Mouse (Mus musculus) left cerebral cortex, postnatal 36 days (tissue): ENCODE measurements around the gene D16Ertd472e. TPM values are rescaled to one million over a fixed set of nuclear protein-coding genes. Genes with fewer than 3 reads are reported as not detected.

Source experiments
- DNase-seq, 2 experiments: peaks; one replicate each; pipeline ENCODE4 v3.0.0; 2021 to 2022; ENCODE audit warnings: low spot score in 2 of 2, mixed read lengths in 1 of 2
- intact Hi-C: fragments of 180-260 bp; cut with DNase I; formaldehyde crosslinking; loops from one replicate; pipeline ENCODE4 v1.15.1; 2025
- total RNA-seq, 2 experiments: library from RNA; stranded (reverse); gene quantifications; 2 replicates each; pipeline ENCODE4 v1.2.3; 2021

D16Ertd472e gene
- total RNA-seq, 2 experiments from 2014 or later: 8.7 to 9.2 TPM

DNA sequence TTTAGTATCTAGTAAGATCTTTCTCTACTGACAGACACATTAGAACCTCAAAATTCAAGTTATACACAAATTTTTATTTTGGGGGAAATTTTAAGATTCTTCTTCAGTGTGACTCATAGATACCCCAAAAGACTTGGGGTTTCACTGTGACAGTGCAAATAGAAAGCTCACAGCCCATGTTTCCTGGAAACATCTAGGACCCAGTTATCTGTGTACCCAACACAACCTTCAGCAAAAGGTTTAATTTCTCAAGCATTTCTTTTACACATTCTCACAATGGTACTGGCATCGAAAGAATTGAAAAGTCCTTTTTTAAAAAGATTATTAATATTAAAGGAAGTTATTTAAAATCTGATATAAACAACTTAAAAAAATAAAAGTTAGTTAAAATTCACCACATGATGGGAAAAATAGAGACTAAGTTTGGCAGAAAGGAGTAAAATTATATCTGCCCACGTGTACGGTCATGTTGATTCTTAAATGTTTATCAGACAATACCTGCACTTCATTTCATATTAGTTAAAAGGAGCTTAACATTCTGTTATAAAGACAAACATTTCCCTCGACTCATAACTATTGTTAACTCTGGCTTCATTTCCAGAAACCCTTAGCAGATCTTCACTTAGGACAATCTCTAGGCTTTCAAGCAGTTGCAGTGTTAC is 1.2 kb downstream of the D16Ertd472e start:
- intact Hi-C loops: loop anchor here (5.0 kb wide), 2 partner anchors 62 to 198 kb away; partner anchors contain the start of gene Btg3

DNA sequence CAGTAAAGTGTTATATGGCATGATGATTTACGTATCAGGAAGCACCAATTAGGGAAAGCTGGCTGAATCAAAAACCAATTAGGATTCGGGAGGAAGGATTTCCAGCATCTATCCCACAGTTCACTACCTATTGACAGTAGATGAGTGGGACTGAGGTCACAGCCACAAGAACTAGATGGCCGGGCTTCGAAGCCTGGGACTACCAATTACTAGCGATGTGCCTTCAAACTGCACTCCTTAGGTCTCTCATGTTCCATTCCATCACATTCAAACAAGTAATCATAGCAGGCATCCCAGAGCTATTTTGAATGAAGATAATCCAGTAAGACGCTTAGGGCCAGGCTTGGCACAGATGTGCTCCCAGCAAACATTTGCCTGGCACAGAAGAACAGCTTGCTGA is 2.3 kb downstream of the D16Ertd472e start:
- no peak for DNase-seq
- intact Hi-C loops: no loop called here

More for the DNA sequence above, 1.2 kb downstream of the D16Ertd472e start:
- DNase-seq: no peak

DNA sequence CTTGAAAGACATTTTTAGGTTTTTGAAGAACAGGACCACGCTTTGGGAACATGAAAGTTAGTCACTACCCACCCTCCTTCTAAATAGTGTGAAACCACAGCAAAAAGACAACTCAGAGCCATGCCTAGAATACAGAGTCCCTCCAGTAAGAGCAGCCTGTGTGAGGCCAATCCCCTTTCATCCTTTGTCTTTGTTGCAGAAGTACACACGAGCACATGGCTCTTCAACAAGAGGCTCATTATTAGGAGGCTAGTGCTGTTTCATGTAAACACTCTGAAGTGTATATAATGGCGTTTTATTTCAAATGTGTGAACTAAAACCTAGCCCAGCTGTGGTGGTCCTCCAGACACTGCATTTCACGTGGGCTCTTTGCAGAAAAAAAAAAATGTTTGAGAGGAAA is 3.5 kb downstream of the D16Ertd472e start:
- no peak for DNase-seq
- intact Hi-C loops: no loop called here

DNA sequence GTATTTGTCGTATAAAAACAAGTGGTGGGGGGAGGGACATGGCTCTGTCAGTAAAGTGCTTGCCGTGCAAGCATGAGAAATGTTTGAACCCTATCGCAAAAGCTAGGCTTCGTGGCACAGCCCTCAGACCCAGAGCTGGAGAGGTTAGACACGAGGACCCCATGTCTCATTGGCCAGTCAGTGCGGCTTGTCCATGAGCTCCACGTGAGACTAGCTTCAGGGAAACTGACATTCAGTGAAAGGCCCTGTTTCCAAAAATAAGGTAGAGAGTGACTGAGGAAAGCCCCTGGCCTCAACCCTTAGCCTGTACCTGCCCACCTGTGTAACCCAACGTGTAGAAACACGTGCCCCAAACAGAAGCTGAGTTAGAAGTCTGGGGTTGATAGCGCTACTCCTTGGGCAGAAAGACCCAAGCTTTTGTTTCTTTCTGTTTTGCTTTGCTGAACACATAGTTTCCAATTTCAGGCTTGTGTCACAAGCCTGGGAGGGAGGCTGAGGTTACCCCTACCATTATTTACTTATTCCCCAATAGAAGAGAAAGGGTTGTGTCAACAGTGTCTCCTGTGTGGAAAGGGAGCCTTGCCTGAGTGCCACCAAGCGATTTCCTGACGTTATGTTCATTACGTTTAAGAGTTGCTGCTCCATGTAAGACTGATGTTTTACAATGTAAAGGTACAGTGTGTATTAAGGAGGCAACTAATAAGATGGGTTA is 12.2 kb downstream of the D16Ertd472e start:
- no peak for DNase-seq
- intact Hi-C loops: no loop called here

DNA sequence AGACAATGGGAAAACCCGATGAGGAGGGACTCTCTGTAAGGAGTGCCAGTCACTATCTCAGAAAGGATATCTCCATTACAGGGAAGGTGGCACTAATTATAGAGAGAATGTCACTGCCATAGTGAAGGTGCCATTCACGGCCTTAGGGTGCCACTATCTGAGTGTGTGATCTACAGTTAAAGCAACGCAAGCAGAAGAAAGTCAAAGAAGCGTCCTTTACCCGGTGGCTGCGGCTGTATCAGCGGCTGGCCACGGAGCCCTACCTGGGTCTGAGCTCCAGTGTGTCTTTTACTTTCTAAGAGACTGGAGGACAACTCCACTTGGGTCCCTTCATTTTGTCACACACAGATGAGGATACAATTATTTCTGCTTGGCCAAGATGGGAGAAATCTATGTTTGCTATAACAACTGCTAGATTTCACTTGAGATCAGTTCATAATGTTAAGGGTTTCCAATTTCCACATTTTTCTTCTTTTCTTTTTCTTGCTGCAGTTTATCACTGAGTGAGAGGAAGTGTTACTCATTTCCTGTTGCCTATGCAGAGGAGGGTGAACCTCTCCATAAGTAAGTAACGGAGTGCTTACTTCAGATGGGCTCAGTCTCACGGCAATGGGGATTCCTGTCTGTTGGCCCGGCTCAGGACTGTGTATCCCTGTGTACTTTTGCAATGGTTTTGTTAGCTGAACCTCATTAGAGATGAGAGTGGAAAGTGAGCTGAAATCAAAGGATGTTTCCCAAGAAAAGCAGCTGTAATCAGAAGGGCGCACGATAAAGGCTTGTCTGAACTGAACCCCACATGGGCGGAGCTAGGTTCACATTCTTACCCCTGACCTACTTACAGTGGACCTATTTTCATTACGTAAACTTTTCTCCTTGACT is 13.2 kb downstream of the D16Ertd472e start:
- intact Hi-C loops: no loop called here
- no peak for DNase-seq

DNA sequence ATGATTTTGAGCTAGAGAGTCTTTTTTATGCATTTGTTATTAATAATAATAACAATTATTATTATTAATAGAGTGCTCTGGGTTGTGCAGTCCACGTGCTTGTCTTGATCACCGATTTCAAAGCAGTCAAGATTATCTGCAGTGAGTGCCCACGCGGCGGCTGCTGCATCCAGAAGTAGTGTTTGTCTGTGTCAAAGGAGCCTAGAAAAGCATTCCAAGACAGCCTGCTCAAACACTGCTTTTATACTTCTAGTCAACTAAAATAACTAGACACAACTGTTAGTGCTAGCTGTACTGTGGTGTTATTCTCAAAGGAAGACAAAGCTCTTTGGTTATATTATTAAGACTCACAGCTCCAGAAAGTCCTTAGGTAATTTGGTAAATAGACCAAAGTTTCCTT is 15.9 kb downstream of the D16Ertd472e start:
- no peak for DNase-seq
- intact Hi-C loops: no loop called here

DNA sequence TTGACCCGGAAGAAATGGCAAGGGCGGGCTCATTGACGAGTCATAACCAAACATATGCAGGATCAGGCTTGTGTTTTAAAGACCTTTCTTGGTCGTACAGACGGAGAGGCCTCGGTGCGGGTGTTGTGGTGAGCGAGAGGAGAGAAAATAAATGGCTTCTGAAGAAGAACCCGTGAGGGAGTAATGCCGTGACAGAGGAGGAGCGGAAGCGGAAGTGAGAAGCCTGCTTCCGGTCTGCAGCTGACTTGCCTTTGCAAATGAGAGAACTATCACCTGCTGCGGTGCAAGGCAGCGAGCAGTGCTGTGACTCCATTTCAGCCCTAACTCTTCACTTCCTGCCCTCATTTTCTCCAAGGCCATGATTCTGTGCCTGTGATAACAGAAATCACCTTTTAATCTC is 16.4 kb downstream of the D16Ertd472e start:
- no peak for DNase-seq
- intact Hi-C loops: no loop called here

DNA sequence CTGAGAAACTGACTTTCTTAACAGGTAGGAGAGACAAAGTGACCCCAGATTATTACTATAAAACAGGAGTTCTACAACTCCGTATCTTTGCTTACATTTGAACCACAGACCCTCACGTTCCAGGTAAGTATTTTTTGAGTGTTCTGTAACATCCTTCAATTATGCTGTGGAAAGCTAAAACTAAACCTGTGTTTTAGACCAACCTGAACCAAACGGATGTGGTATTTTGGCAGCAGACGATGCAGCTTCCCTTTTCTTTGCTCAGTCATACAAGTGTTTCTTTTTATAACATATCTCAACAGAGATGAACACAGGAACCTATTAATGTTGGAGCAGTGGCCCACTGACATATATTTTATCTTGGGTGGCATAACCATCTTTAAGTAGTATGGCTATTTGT is 18.9 kb downstream of the D16Ertd472e start:
- DNase-seq: no peak
- intact Hi-C loops: no loop called here

DNA sequence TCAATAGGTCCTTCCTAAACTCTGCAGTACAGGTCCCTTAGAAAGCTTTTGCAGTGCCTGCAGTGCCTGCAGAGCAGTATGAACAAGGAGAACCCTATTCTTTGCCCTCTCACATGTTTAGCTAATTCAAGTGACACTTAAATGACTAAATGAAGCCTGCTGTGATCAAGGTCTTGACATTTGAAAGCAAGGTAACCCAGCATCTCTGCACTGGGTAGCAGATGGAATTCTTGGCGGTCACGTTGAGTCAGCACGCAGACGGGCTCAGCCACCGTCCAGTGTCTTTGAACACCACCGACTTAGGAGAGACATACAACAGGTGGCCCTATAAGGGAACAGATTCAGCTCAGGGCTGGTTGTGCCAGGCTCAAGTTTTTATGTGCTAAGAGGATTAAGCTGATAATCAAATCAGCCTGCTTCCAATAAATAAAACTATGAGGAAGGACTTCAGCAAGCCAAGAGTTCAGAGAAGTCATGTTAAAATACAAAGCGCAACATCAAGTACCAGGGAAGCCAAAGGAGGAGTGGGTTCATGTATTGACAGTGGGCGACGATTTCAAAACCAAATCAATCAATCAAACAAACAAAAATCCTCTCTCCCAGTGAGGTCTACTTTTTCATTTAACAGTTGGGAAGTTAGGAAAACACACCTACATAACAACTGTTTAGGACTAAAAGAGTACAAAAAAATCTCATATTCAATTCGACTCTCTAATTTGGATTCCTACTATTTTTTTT is 21.4 kb downstream of the D16Ertd472e start:
- intact Hi-C loops: no loop called here
- DNase-seq: no peak

DNA sequence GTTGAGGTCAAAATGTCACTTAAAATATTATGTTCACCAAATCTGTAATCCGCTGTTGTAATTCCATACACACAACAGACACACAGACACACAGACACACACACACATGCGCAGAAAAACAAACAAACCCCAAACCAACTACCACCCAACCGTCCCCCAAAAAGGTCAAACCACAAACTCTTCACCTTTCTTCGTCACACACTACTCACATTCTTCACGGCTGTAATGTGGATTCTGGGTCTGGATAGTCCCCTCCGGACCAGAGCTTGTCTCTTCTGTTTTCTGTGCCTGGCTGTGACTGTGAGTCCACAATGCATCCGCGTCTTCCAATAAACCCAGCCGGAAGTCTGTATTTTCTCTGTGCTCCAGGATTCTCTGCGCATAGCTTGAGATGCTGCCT is 29.1 kb downstream of the D16Ertd472e start:
- DNase-seq: no peak
- intact Hi-C loops: no loop called here

DNA sequence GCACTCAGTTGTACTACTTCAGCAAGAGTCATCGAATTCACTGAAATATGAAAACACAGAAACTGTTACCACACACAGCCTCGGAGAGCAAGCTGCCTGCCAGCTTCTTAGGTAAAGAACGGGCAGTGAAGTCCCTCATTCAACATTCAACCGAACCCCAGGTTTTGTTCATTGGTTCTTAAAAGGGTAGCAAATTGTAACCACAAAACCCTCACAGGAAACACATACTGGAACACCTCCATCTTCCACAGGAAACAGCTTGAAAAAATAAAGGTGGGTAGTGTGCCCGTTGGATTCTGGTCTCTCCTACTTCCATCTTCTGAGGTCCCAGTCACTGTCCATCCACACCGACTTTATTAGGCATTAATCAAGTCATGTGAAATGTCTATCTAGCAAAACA is 30.0 kb downstream of the D16Ertd472e start:
- intact Hi-C loops: no loop called here

DNA sequence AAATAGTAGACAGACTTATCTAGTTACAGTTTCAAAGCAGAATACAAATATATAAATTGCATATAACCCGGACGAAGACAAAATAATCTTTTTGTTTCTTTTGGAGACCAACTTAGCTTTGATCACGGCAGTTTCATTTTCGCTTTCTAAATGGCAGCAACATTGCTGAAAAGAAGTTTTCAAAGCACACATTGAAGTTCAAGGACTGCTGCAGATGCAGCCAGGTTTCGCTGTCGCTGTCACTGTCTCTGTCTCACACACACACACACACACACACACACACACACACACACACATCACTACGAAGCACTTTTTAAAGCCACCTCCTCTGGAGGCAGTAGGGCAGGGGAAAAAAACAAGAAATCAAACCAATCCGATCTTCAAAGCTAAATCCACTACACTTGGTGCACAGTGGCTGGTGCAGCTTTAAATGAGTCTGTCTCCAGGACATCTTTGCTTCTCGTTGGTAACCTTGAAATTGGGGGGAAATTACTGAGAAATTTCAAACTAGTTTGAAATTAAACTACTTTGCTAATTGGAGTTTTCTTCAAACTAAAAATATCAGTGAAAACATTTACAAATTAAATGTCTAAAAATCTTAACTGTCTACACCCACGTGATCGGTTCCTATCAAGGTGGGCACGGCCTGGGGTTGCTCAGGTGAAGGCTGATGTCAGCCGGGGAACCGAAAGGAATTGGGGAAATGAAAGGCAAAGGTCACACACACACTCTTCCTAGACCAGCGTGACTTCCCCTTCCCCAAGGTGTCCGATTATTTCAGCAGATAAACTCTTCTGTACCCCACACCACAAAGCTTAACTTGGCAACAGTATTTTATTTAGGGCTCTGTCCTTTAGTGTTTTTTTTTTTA is 35.9 kb downstream of the D16Ertd472e start:
- no peak for DNase-seq
- intact Hi-C loops: no loop called here

More for the DNA sequence above, 30.0 kb downstream of the D16Ertd472e start:
- no peak for DNase-seq

DNA sequence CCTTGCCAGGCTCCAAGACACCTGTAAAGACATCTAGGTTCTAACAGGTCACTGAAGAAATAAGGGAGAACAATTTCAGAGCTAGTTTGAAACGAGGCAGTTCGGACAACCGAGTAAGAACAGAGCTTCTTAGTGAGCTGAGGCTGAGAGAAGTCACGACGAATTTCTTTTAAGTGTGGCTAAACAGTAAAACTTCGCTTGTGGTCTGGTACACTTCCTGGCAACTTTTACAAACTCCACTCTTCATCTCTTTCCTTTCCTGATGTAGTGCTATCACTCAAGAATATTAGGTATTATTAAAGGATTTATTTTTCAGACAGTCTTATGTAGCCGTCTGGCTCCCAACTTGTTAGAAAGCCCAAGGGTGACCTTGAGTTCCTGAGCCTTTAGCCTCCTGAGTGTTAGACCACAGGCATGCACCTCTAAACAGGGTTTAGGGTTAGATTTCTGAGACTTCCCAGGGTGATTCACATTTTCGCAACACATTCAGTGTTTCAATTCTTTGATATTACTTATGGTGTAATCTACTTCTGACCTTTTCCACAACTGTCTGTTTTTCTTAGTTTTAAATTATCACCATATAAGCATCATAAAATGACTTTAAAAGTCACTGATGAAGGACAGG is 38.6 kb downstream of the D16Ertd472e start:
- DNase-seq: no peak
- intact Hi-C loops: no loop called here

DNA sequence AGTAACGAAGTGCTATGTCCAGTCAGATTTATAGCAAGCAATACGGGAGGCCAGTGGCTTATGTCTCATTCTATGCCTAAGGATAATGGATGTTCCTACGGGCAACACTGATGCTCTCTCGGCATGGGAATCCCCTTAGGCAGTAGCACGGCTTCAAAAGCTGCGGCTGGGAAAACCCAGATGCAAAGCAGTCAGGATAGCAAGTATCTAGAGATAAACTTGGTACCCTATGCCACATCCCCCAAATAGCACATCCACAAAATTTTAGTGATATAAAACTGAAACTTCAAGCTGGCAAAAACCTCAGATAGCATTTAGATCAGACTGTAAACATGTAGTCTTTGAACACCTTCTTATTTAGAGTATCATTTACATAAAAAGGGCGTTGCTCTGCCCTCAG is 39.2 kb downstream of the D16Ertd472e start:
- DNase-seq: no peak
- intact Hi-C loops: no loop called here

DNA sequence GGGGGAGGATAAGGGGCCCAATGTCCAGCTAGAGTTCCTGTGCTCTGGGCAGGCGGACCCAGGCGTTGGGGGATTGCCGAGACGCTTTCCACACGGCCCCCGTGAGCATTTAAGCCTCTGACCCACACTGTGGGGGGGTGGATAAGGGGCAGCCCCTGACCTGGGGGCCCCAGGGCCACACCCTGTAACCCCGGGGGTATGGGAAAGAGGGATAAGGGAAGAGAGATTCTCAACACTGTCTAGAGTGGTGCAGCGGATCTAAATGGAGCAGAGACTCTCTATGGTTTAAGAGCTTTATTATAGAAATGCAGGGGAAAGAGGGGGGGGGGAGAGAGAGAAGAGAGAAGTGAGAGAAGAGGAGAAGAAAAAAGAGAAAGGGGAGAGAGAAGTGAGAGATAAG is 42.0 kb downstream of the D16Ertd472e start:
- intact Hi-C loops: no loop called here
- no peak for DNase-seq

DNA sequence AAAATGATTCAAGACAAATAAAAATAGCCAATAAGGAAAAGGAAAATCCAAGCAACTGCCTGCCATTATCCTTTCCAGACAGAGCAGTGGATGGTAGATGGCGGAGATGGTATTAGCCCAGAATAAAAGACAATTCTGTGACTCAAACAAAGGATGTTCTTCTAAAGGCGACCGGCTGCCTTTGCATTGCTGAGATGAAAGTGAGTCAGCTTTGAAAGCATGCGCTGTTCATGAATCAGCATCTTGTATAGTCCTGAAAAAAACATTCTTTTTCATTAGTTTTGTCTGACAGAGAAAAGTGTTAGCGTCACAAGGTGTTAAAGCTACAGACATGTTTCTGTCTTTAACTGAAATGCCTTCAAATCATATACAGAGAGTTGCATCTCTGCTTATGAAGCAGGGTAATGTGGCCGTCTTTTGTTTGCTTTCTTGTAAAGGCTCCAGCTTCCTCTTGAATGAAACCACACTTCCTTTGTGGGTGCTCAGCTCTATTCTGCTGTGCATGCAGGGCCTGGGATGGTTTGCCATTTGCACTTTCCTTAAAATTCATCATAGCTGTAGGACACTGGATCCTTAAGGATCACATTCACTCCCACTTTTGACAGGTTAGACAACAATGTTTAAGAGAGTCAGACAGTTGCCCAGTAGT is 44.4 kb downstream of the D16Ertd472e start:
- intact Hi-C loops: no loop called here
- DNase-seq: no peak

DNA sequence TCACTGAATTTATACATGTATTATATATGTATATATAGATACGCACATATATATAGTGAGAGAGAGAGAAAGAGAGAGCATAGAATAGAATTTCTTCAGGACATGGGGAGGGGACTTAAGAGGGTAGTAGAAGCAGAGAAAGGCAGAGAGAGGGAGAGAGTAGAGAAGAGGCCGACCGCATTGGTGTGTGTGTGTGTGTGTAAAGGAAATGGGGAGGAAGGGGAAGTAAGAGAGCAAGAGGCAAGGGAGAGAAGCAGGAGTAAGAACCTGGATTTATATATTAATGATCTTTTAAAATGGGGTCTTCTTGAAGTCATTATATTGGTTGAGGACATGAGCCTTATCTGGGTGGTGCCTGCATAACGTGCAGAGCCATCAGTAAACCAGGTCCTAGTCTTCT is 53.5 kb downstream of the D16Ertd472e start:
- intact Hi-C loops: no loop called here
- DNase-seq: no peak

DNA sequence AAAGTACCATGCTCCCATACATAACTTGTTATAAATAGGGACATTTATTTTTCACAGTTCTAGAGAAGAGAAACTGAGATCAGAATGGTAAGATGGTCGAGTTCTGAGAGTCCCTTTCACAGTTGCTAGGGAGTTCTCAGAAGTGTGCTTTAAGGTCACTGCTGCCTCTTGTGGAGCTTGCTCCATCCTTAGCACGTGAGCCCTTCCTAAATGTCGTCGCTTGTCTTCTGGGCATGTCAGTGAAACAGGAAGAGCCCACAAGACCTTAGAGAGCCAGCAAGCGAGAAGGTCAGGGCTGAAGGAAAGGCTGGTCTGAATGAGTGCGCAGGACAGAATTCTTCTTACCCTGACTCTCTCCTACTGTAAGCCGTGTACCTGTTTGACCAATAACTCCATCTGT is 57.8 kb downstream of the D16Ertd472e start:
- DNase-seq: no peak
- intact Hi-C loops: no loop called here
